ENCODE assay signal across 12 mouse cellular contexts in the genomic region with DNA sequence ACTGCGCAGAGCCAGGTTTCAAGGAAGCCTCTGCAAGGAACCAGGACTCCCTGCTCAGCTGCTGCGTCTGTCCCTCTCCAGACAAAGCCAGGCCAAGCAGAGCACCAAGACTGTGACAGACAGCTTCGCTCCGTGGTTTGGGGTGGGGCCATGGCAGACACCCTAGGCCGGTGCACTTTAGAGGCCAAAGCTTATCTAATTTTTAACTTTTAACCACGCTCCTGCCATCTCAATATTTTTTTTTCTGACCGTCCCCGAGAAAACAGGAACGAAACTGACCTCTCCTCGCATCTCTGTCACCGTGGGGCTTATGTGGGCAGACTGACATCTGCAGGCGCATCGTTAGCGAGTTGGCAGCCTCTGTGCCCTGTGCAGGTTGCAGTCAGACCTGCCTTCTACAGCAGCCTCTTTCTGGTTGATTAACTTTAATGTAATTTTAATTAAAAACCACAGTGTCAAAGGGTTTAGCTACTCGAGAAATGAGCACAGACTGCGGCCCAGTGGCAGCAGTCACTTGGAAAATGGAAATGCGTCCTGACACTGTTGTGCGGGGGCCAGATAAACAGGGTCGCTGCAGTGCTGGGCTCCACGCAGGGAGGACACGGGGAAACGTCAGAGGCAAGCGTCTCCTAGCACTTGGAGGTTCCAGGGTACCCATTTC.
DNase-seq lines count a peak whose midpoint lies in the region; ATAC-seq lines count a peak whose summit lies in the region.
"Had no signal": no experiment of that assay in that cellular context is flagged by ENCODE, and none has a peak within 500 bp of the region (broad histone marks: within the 10 kb centered on the region; RNA-seq: fewer than 3 reads in every experiment).

No protein-coding gene starts in this region.

- H3K4me1 ChIP-seq in heart, embryonic 15.5 days (replicated peaks), result no peaks in the 10 kb centered on the region
- H3K4me1 ChIP-seq in forebrain, embryonic 10.5 days, result peaks cover 23% of the 10 kb centered on the region
- H3K4me1 ChIP-seq in midbrain, embryonic 11.5 days (ENCODE audit: control insufficient read depth, insufficient read depth, low read length), result no peaks in the 10 kb centered on the region
- H3K4me1 ChIP-seq: embryonic facial prominence, embryonic 13.5 days; lung, embryonic 15.5 days had no signal

- H3K9ac ChIP-seq in heart, embryonic 15.5 days, result no peak overlapping the region
- no peak overlapping the region for H3K9ac ChIP-seq in midbrain, embryonic 11.5 days (ENCODE audit: low read length)
- H3K9ac ChIP-seq: embryonic facial prominence, embryonic 13.5 days; lung, embryonic 15.5 days had no signal

- no peak overlapping the region for H3K27ac ChIP-seq in heart, embryonic 15.5 days
- peak overlapping the region; percentile 72 for H3K27ac ChIP-seq in forebrain, embryonic 10.5 days
- no peak overlapping the region for H3K27ac ChIP-seq in midbrain, embryonic 11.5 days (ENCODE audit: low read depth, low read length)
- H3K27ac ChIP-seq: embryonic facial prominence, embryonic 13.5 days; lung, embryonic 15.5 days had no signal

- WGBS in heart, embryonic 15.5 days, result 52% methylated on average over 23 of the region's 23 CpGs
- 54% methylated on average over 23 of the region's 23 CpGs for WGBS in forebrain, embryonic 10.5 days
- 65% methylated on average over 23 of the region's 23 CpGs for WGBS in midbrain, embryonic 11.5 days

- no peak for DNase-seq in heart, adult 9 months (ENCODE audit: low spot score in 2 of 2)
- peak; percentile 47 for DNase-seq in Muller cell, postnatal 12 days (ENCODE audit: inconsistent ontology term)
- no peak for DNase-seq in forebrain, embryonic 10.5 days (ENCODE audit: extremely low spot score, low spot score)
- no peak for DNase-seq in midbrain, embryonic 11.5 days (ENCODE audit: low spot score, missing footprints)
- no peak for DNase-seq in left cerebral cortex, adult 11 months (ENCODE audit: low spot score)
- no peak for DNase-seq in gastrocnemius, postnatal 36 days
- no peak for DNase-seq in thymus, postnatal 0 days (ENCODE audit: low spot score)
- DNase-seq: adrenal gland, adult 2 months; layer of hippocampus, postnatal 36 days had no signal

- no peaks in the 10 kb centered on the region for H3K27me3 ChIP-seq in heart, embryonic 15.5 days
- H3K27me3 ChIP-seq in forebrain, embryonic 10.5 days (ENCODE audit: poor library complexity, severe bottlenecking), result no peaks in the 10 kb centered on the region
- H3K27me3 ChIP-seq in midbrain, embryonic 11.5 days (ENCODE audit: control insufficient read depth, insufficient read depth, low read length), result no peaks in the 10 kb centered on the region
- H3K27me3 ChIP-seq: embryonic facial prominence, embryonic 13.5 days; lung, embryonic 15.5 days had no signal

- no peaks in the 10 kb centered on the region for H3K9me3 ChIP-seq in heart, embryonic 15.5 days (replicated peaks)
- no peaks in the 10 kb centered on the region for H3K9me3 ChIP-seq in forebrain, embryonic 10.5 days
- no peaks in the 10 kb centered on the region for H3K9me3 ChIP-seq in midbrain, embryonic 11.5 days (ENCODE audit: control insufficient read depth, low read length)
- H3K9me3 ChIP-seq: embryonic facial prominence, embryonic 13.5 days; lung, embryonic 15.5 days had no signal

- no peak overlapping the region; the same call in 1 of the 2 replicates for H3K4me3 ChIP-seq in heart, embryonic 15.5 days
- H3K4me3 ChIP-seq in forebrain, embryonic 10.5 days, result no peak overlapping the region
- H3K4me3 ChIP-seq in midbrain, embryonic 11.5 days (ENCODE audit: low read depth, low read length), result no peak overlapping the region
- H3K4me3 ChIP-seq: embryonic facial prominence, embryonic 13.5 days; lung, embryonic 15.5 days had no signal

- H3K4me2 ChIP-seq in heart, embryonic 15.5 days, result peak overlapping the region; percentile 9; the same call in 1 of the 2 replicates
- no peak overlapping the region for H3K4me2 ChIP-seq in midbrain, embryonic 11.5 days
- H3K4me2 ChIP-seq: embryonic facial prominence, embryonic 13.5 days; lung, embryonic 15.5 days had no signal

- ATAC-seq in heart, embryonic 15.5 days (replicated peaks; ENCODE audit: insufficient number of reproducible peaks, insufficient read depth, low FRiP score, low read depth), result no peak
- ATAC-seq in midbrain, embryonic 11.5 days (ENCODE audit: low FRiP score), result 0 out of 2 replicates have a peak, but pooled peaks have one; percentile 52

- intact Hi-C loops in gastrocnemius, postnatal 36 days (cut with DNase I), result no loop called here

- no peaks in the 10 kb centered on the region for H3K36me3 ChIP-seq in heart, embryonic 15.5 days
- no peaks in the 10 kb centered on the region for H3K36me3 ChIP-seq in forebrain, embryonic 10.5 days (replicated peaks)
- no peaks in the 10 kb centered on the region for H3K36me3 ChIP-seq in midbrain, embryonic 11.5 days (ENCODE audit: control insufficient read depth, insufficient read depth, low read length)
- H3K36me3 ChIP-seq: embryonic facial prominence, embryonic 13.5 days; lung, embryonic 15.5 days had no signal
